Mouse (Mus musculus) limb, embryonic 13.5 days (tissue): Measurements from ENCODE around the gene Dcaf12. TPM values are rescaled to one million over a fixed set of nuclear protein-coding genes. Genes with fewer than 3 reads are reported as not detected.

Source experiments
- ATAC-seq: fragments of 200-750 bp; cut with Nextera tagmentation; 2 replicates; pipeline ENCODE4 v1.8.0; 2017; ENCODE audit warnings: low read depth, moderate number of reproducible peaks, moderate TSS enrichment; ENCODE audit not compliant: low FRiP score
- H3K27ac ChIP-seq: fragments of 300-500 bp; sonication (generic); 2 replicates; pipeline ENCODE4 v1.5.1; 2015; ENCODE audit warnings: inconsistent platforms, mild to moderate bottlenecking, moderate library complexity
- H3K27me3 ChIP-seq: fragments of 300-500 bp; sonication (generic); 2 replicates; pipeline ENCODE4 v1.6.1; 2015; ENCODE audit warnings: mild to moderate bottlenecking, inconsistent platforms
- H3K36me3 ChIP-seq: fragments of 300-500 bp; sonication (generic); 2 replicates; pipeline ENCODE4 v1.6.1; 2015; ENCODE audit warnings: inconsistent platforms, mild to moderate bottlenecking, moderate library complexity
- H3K4me1 ChIP-seq: fragments of 300-500 bp; sonication (generic); 2 replicates; pipeline ENCODE4 v1.6.1; 2015; ENCODE audit warnings: inconsistent platforms
- H3K4me2 ChIP-seq: fragments of 300-500 bp; sonication (generic); replicated peaks from 2 replicates; pipeline ENCODE4 v1.6.1; 2015; ENCODE audit warnings: inconsistent platforms, mild to moderate bottlenecking, moderate library complexity
- H3K4me3 ChIP-seq: fragments of 300-500 bp; sonication (generic); 2 replicates; pipeline ENCODE4 v1.5.1; 2015; ENCODE audit warnings: moderate library complexity, mild to moderate bottlenecking, inconsistent platforms
- H3K9ac ChIP-seq: fragments of 300-500 bp; sonication (generic); 2 replicates; pipeline ENCODE4 v1.6.1; 2015; ENCODE audit warnings: mild to moderate bottlenecking, inconsistent platforms
- H3K9me3 ChIP-seq: fragments of 300-500 bp; sonication (generic); 2 replicates; pipeline ENCODE4 v1.6.1; 2016; ENCODE audit warnings: inconsistent platforms
- WGBS: fragments of 180-500 bp; shearing (Covaris S2); methylation state at CpG from one replicate; pipeline ENCODE4 v1.1.7; 2015; 5-methylcytosine and 5-hydroxymethylcytosine counted together
- polyA plus RNA-seq: library from polyadenylated mRNA; unstranded; fragments of >200 nt; fragmentation: Nextera tagmentation; extraction: Ambion mirVana; gene quantifications from 2 replicates; pipeline ENCODE4 v1.2.1, GENCODE M21; 2015

Gene Dcaf12
- polyA plus RNA-seq, 1 experiment from 2014 or later = 54.4 TPM

GRCm38 (mm10) chr4:41336546-41336945 lies 21.9 kb upstream of the Dcaf12 start:
- Histone ChIP-seq H3K36me3 (no peaks in the 10 kb centered on the region), H3K9me3 (no peaks in the 10 kb centered on the region), H3K27me3 (no peaks in the 10 kb centered on the region), H3K9ac (no peak overlapping the region), H3K4me3 (no peak overlapping the region), H3K4me2 (no peak overlapping the region), H3K4me1 (no peaks in the 10 kb centered on the region), H3K27ac (no peak overlapping the region)
- no peak for ATAC-seq

- H3K4me1 ChIP-seq = no peaks in the 10 kb centered on the region
- no peaks in the 10 kb centered on the region for H3K36me3 ChIP-seq
- WGBS = 87% methylated on average over 9 of the region's 9 CpGs
- no peak overlapping the region for H3K4me3 ChIP-seq
- no peaks in the 10 kb centered on the region for H3K9me3 ChIP-seq
- no peaks in the 10 kb centered on the region for H3K27me3 ChIP-seq
- no peak overlapping the region for H3K4me2 ChIP-seq
- H3K27ac ChIP-seq = no peak overlapping the region
- ATAC-seq = no peak
- no peak overlapping the region for H3K9ac ChIP-seq
Observed at GRCm38 (mm10) chr4:41331698-41332421, 17.2 kb upstream of the Dcaf12 start.

DNA sequence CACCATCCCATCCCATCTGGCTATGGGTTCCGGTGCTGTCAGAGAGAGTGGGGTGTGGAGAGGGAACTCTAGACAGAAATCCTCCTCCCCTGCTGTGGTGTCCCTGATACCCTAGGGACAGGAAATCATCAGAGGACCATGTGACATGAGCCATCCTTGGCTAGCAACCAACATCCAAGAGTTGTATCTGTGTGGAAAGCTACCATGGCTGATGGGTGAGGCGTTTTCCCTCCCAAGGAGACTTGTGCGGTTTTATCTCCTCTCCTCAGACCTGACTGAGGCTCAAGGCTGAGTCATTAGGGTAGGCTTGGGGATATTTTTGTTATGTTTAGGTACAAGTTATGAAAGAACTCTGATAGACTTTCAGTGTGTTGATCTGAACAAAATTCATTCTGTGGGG lies 16.4 kb upstream of the Dcaf12 start:
- Histone ChIP-seq H3K4me2 (no peak overlapping the region), H3K27ac (no peak overlapping the region), H3K36me3 (no peaks in the 10 kb centered on the region), H3K9me3 (no peaks in the 10 kb centered on the region), H3K27me3 (no peaks in the 10 kb centered on the region), H3K4me1 (no peaks in the 10 kb centered on the region), H3K9ac (no peak overlapping the region), H3K4me3 (no peak overlapping the region)
- WGBS = 84% methylated on average over 3 of the region's 3 CpGs
- ATAC-seq = no peak

DNA sequence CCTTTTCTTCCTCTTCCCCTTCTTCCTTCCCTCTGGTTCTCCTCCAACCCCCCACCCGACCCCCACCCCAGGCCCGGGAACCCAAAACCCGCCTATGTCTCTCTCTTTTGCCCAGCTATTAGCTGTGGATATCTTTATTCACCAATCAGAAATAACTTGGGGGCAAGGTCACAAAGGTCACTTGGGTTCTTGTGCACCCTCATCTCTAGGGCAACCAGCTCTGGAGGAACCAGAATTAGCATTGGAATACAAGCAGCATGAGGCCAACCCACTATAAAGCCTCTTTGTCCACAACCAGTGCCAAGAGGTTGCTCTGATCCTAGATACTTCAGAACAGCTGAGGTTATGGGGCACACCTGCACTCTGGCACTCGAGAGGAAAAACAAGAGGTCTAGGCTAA lies 14.8 kb upstream of the Dcaf12 start:
- no peak overlapping the region for H3K4me3 ChIP-seq
- no peak for ATAC-seq
- H3K27me3 ChIP-seq = no peaks in the 10 kb centered on the region
- no peak overlapping the region for H3K9ac ChIP-seq
- no peak overlapping the region for H3K4me2 ChIP-seq
- no peaks in the 10 kb centered on the region for H3K4me1 ChIP-seq
- no peaks in the 10 kb centered on the region for H3K36me3 ChIP-seq
- no peak overlapping the region for H3K27ac ChIP-seq
- 63% methylated on average over 4 of the region's 4 CpGs for WGBS
- no peaks in the 10 kb centered on the region for H3K9me3 ChIP-seq

DNA sequence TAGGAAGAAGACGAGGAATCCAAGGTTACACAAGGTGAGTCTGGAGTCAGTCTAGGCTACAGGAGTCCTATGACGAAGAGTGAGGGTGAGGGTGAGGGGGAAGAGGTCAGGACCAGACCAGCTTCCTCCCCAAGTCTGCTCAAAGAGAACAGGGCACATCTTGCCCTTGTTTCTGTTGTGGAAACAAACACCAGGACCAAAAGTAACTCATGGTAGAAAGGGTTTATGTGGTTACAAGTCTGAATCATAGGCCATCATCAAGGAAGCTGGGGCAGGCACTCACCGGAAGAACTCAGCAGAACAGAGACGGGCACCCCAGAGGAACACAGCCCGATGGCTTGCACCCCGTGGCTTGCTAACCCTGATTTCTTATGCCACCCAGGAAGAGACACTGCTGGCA lies 12.2 kb upstream of the Dcaf12 start:
- Histone ChIP-seq H3K4me3 (no peak overlapping the region), H3K9me3 (no peaks in the 10 kb centered on the region), H3K4me2 (no peak overlapping the region), H3K4me1 (no peaks in the 10 kb centered on the region), H3K9ac (no peak overlapping the region), H3K27ac (no peak overlapping the region), H3K27me3 (no peaks in the 10 kb centered on the region), H3K36me3 (no peaks in the 10 kb centered on the region)
- no peak for ATAC-seq
- WGBS = 88% methylated on average over 6 of the region's 6 CpGs

GRCm38 (mm10) chr4:41320971-41321370 lies 6.3 kb upstream of the Dcaf12 start:
- WGBS = 84% methylated on average over 4 of the region's 4 CpGs
- H3K9ac ChIP-seq = no peak overlapping the region
- no peak overlapping the region for H3K27ac ChIP-seq
- no peaks in the 10 kb centered on the region for H3K4me1 ChIP-seq
- H3K36me3 ChIP-seq = no peaks in the 10 kb centered on the region
- no peak overlapping the region for H3K4me2 ChIP-seq
- ATAC-seq = no peak
- H3K27me3 ChIP-seq = no peaks in the 10 kb centered on the region
- no peak overlapping the region for H3K4me3 ChIP-seq
- no peaks in the 10 kb centered on the region for H3K9me3 ChIP-seq

DNA sequence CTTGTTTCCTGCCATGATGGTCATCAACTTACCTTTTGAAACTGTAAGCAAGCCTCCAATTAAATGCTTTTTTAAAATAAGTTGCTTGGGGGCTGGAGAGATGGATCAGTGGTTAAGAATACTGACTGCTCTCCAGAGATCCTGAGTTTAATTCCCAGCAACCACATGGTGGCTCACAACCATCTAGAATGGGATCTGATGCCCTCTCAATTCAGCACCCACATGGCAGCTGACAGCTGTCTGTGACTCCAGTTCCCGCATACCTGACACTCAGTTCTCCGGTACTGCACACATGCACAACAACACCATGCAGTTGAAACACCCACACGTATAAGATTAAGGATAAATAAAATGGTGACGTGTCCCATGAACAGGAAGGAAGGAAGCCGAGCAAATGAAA lies 3.6 kb upstream of the Dcaf12 start:
- H3K36me3 ChIP-seq = no peaks in the 10 kb centered on the region
- H3K4me3 ChIP-seq = no peak overlapping the region
- no peak overlapping the region for H3K4me2 ChIP-seq
- H3K9me3 ChIP-seq = no peaks in the 10 kb centered on the region
- no peak overlapping the region for H3K27ac ChIP-seq
- no peak for ATAC-seq
- H3K4me1 ChIP-seq = peaks cover 11% of the 10 kb centered on the region
- no peaks in the 10 kb centered on the region for H3K27me3 ChIP-seq
- H3K9ac ChIP-seq = no peak overlapping the region
- 82% methylated on average over 5 of the region's 5 CpGs for WGBS

GRCm38 (mm10) chr4:41315173-41315572 lies 484 bp upstream of the Dcaf12 start:
- WGBS = 51% methylated on average over 8 of the region's 8 CpGs
- no peak for ATAC-seq
- peak overlapping the region; percentile 64 for H3K9ac ChIP-seq

GRCm38 (mm10) chr4:41313722-41314121 lies 967 bp downstream of the Dcaf12 start:
- no peak for ATAC-seq
- H3K4me3 ChIP-seq = peak overlapping the region; percentile 97
- peak overlapping the region; percentile 95 for H3K27ac ChIP-seq
- H3K27me3 ChIP-seq = no peaks in the 10 kb centered on the region
- peaks cover 39% of the 10 kb centered on the region for H3K36me3 ChIP-seq
- peak overlapping the region; percentile 92 for H3K9ac ChIP-seq
- H3K4me1 ChIP-seq = peaks cover 22% of the 10 kb centered on the region
- peak overlapping the region; percentile 91 for H3K4me2 ChIP-seq
- H3K9me3 ChIP-seq = no peaks in the 10 kb centered on the region
- 17% methylated on average over 14 of the region's 14 CpGs for WGBS

More at GRCm38 (mm10) chr4:41315173-41315572, 484 bp upstream of the Dcaf12 start:
- Histone ChIP-seq H3K4me2 (peak overlapping the region; percentile 91), H3K27ac (peak overlapping the region; percentile 95), H3K4me3 (peak overlapping the region; percentile 97), H3K27me3 (no peaks in the 10 kb centered on the region), H3K4me1 (peaks cover 22% of the 10 kb centered on the region), H3K36me3 (peaks cover 25% of the 10 kb centered on the region), H3K9me3 (no peaks in the 10 kb centered on the region)

DNA sequence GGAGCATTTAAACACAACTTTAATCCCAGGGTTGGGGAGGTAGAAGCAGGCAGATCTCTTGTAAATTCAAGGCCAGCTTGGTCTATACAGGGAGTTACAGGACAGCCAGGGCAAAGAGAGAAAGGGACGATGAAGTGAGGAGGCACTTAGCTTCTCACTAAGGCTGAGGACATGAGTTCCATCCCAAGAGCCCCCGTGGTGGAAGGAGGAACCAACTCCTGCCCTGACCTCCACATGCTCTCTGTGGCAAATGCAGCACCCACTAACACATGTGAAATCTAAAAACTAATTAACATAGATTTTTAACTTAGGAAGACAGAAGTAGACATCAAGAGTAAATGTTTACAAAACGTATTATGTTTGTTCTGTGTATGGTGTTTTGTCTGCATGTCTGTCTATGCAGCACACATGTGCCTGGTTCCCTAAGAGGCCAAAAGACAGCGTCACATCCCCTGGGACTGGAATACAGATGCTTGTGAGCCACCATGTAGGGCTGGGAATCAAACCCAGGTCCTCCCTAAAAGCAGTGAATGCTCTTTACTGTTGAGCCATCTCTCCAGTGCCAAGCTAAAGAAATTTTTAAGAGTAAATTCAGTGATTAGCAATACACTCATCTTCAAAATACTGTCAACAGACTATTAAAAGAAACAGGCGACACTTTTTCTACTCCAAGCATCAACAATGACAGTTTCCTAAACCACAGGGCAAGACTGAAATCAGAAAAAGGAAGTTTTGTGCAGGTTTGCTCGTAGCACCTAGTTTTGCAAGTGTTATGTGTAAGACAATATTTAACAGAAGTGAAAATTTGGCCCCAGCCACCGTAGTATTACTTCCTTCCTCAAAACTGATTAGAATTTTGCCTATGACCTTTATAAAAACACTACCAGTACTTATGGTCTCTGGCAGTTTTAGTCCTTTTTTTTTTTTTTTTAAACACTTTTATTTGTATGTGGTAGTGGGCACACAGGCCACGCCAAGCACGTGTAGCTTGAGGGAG lies 3.8 kb downstream of the Dcaf12 start:
- H3K36me3 ChIP-seq = peaks cover 65% of the 10 kb centered on the region
- no peaks in the 10 kb centered on the region for H3K27me3 ChIP-seq
- 92% methylated on average over 9 of the region's 9 CpGs for WGBS
- no peak overlapping the region for H3K27ac ChIP-seq
- peaks cover 22% of the 10 kb centered on the region for H3K4me1 ChIP-seq
- no peak overlapping the region for H3K4me2 ChIP-seq
- H3K9ac ChIP-seq = no peak overlapping the region
- ATAC-seq = no peak
- H3K4me3 ChIP-seq = no peak overlapping the region
- H3K9me3 ChIP-seq = no peaks in the 10 kb centered on the region

DNA sequence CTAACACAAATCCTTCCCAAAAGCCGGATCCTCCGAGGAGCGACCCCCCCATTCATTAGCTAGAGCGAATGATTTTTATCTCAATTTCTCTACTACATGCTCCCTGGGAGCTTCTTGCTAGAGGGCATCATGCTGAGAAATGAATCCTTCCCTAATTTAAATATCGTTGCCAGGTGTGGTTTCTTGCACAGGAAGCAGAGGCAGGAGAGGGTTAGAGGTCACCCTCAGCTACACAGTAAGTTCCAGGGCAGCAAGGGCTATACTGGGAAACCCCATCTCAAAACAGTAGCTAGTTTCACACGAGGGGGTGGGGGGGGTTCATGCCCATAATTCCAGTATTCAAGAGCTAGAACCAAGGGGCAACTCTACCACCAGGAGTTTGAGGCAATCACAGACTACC lies 7.3 kb downstream of the Dcaf12 start:
- Histone ChIP-seq H3K9me3 (no peaks in the 10 kb centered on the region), H3K27ac (no peak overlapping the region), H3K4me1 (peaks cover 3% of the 10 kb centered on the region; the same call in 1 of the 2 replicates), H3K4me2 (no peak overlapping the region), H3K9ac (no peak overlapping the region), H3K36me3 (peaks cover 90% of the 10 kb centered on the region), H3K4me3 (no peak overlapping the region), H3K27me3 (no peaks in the 10 kb centered on the region)
- 78% methylated on average over 6 of the region's 6 CpGs for WGBS
- ATAC-seq = no peak

DNA sequence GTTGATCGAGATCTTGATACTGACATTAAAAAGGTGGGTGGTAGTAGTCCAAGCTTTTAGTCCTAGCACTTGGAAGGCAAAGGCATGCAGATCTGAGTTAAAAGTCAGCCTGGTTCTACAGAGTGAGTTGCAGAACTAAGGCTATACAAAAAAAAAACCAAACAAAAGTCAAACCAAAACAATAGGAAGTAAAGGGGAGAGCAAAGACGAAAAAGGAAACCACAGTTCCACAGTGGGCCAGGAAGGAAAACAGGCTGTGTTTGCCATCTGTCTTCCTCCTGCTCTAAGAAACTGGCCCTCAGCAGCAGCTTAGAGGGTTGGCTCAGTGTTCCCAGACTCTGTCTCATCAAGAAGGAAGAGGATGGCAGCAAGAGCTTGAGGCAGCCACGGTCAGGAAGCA lies 10.4 kb downstream of the Dcaf12 start:
- H3K4me3 ChIP-seq = no peak overlapping the region
- H3K36me3 ChIP-seq = peaks cover 90% of the 10 kb centered on the region
- no peak overlapping the region for H3K9ac ChIP-seq
- H3K4me2 ChIP-seq = no peak overlapping the region
- H3K4me1 ChIP-seq = no peaks in the 10 kb centered on the region
- no peaks in the 10 kb centered on the region for H3K27me3 ChIP-seq
- H3K27ac ChIP-seq = no peak overlapping the region
- ATAC-seq = no peak
- 77% methylated on average over 3 of the region's 3 CpGs for WGBS
- H3K9me3 ChIP-seq = no peaks in the 10 kb centered on the region
